Mouse (Mus musculus) forebrain, embryonic 12.5 days (tissue): ENCODE data around the gene Gaa. TPM values are rescaled to one million over a fixed set of nuclear protein-coding genes. Genes with fewer than 3 reads are reported as not detected.
"Not testable (repeated sequence)": the region's sequence is repeated elsewhere in the genome, so short reads cannot be mapped to it uniquely, and the experiment has no call there.

Experiments
- ATAC-seq: fragments of 200-750 bp; cut with Nextera tagmentation; 2 replicates; pipeline ENCODE4 v1.8.0; 2017; ENCODE audit warnings: moderate TSS enrichment; ENCODE audit not compliant: low FRiP score
- H3K27ac ChIP-seq: fragments of 300-500 bp; sonication (generic); 2 replicates; pipeline ENCODE4 v1.5.1; 2016; ENCODE audit warnings: mild to moderate bottlenecking
- H3K27me3 ChIP-seq: fragments of 300-500 bp; sonication (generic); 2 replicates; pipeline ENCODE4 v1.6.1; 2016; ENCODE audit warnings: mild to moderate bottlenecking
- H3K36me3 ChIP-seq: fragments of 300-500 bp; sonication (generic); replicated peaks from 2 replicates; pipeline ENCODE4 v1.6.1; 2016; ENCODE audit warnings: mild to moderate bottlenecking
- H3K4me1 ChIP-seq: fragments of 300-500 bp; sonication (generic); 2 replicates; pipeline ENCODE4 v1.6.1; 2016
- H3K4me2 ChIP-seq: fragments of 300-500 bp; sonication (generic); 2 replicates; pipeline ENCODE4 v1.6.1; 2016; ENCODE audit warnings: mild to moderate bottlenecking, moderate library complexity
- H3K4me3 ChIP-seq: fragments of 300-500 bp; sonication (generic); replicated peaks from 2 replicates; pipeline ENCODE4 v1.5.1; 2016; ENCODE audit warnings: mild to moderate bottlenecking
- H3K9ac ChIP-seq: fragments of 300-500 bp; sonication (generic); 2 replicates; pipeline ENCODE4 v1.6.1; 2016; ENCODE audit warnings: mild to moderate bottlenecking
- H3K9me3 ChIP-seq: fragments of 300-500 bp; sonication (generic); 2 replicates; pipeline ENCODE4 v1.6.1; 2016
- WGBS: fragments of 180-500 bp; shearing (Covaris S2); methylation state at CpG from one replicate; pipeline ENCODE4 v1.1.7; 2016; 5-methylcytosine and 5-hydroxymethylcytosine counted together
- polyA plus RNA-seq: library from polyadenylated mRNA; unstranded; fragments of >200 nt; fragmentation: Nextera tagmentation; extraction: Ambion mirVana; gene quantifications from 2 replicates; pipeline ENCODE4 v1.2.1, GENCODE M21; 2016

The Gaa gene
- polyA plus RNA-seq, 1 experiment from 2014 or later: 33.3 TPM

GRCm38 (mm10) chr11:119292861-119293260 lies 25.2 kb downstream of the Gaa start:
- not testable (repeated sequence) for H3K9ac ChIP-seq, H3K4me3 ChIP-seq, H3K27me3 ChIP-seq, H3K4me2 ChIP-seq, H3K4me1 ChIP-seq, ATAC-seq, H3K9me3 ChIP-seq, H3K27ac ChIP-seq
- WGBS: 93% methylated on average over 8 of the region's 8 CpGs
- H3K36me3 ChIP-seq: peaks cover 97% of the 10 kb centered on the region

GRCm38 (mm10) chr11:119297996-119298395 lies 30.3 kb downstream of the Gaa start:
- H3K27ac ChIP-seq: no peak overlapping the region
- peaks cover 52% of the 10 kb centered on the region for H3K36me3 ChIP-seq
- H3K27me3 ChIP-seq: no peaks in the 10 kb centered on the region
- peaks cover 27% of the 10 kb centered on the region for H3K4me1 ChIP-seq
- no peak for ATAC-seq
- peak overlapping the region; percentile 97; the same call in 1 of the 2 replicates for H3K9ac ChIP-seq
- no peak overlapping the region; the same call in 1 of the 2 replicates for H3K4me3 ChIP-seq
- H3K4me2 ChIP-seq: peak overlapping the region; percentile 73
- 90% methylated on average over 6 of the region's 6 CpGs for WGBS
- no peaks in the 10 kb centered on the region for H3K9me3 ChIP-seq

- Histone ChIP-seq H3K27me3 (peaks cover 8% of the 10 kb centered on the region), H3K9me3 (no peaks in the 10 kb centered on the region), H3K4me3 (peak overlapping the region; percentile 98), H3K4me2 (peak overlapping the region; percentile 73), H3K4me1 (peaks cover 27% of the 10 kb centered on the region), H3K9ac (peak overlapping the region; percentile 97), H3K36me3 (peaks cover 42% of the 10 kb centered on the region), H3K27ac (no peak overlapping the region)
- WGBS: 17% methylated on average over 7 of the region's 7 CpGs
- ATAC-seq: no peak
These were observed 31.2 kb downstream of the Gaa start for GRCm38 (mm10) chr11:119298917-119299316.

GRCm38 (mm10) chr11:119299391-119300245 lies 31.9 kb downstream of the Gaa start, which contains the start of gene Eif4a3:
Eif4a3 (minus strand) TSS chr11:119300089.
- WGBS: 0% methylated on average over 89 of the region's 89 CpGs

GRCm38 (mm10) chr11:119300246-119300935 lies 32.7 kb downstream of the Gaa start:
- Histone ChIP-seq H3K4me3 (peak overlapping the region; percentile 98), H3K9ac (peak overlapping the region; percentile 97), H3K4me2 (peak overlapping the region; percentile 73), H3K27me3 (peaks cover 20% of the 10 kb centered on the region), H3K4me1 (peaks cover 27% of the 10 kb centered on the region), H3K27ac (peak overlapping the region; percentile 99), H3K9me3 (no peaks in the 10 kb centered on the region), H3K36me3 (peaks cover 28% of the 10 kb centered on the region)
- no peak; the same call in 1 of the 2 replicates for ATAC-seq
- 2% methylated on average over 31 of the region's 31 CpGs for WGBS

More at GRCm38 (mm10) chr11:119299391-119300245, 31.9 kb downstream of the Gaa start, which contains the start of gene Eif4a3:
- Histone ChIP-seq H3K9ac (peak within 1 kb of the TSS; percentile 97), H3K4me3 (peak within 1 kb of the TSS; percentile 98), H3K27ac (peak within 1 kb of the TSS; percentile 99), H3K36me3 (peaks cover 35% of the 10 kb centered on the region), H3K4me2 (peak within 1 kb of the TSS; percentile 73), H3K9me3 (no peaks in the 10 kb centered on the region), H3K4me1 (peaks cover 27% of the 10 kb centered on the region), H3K27me3 (peaks cover 15% of the 10 kb centered on the region)
- ATAC-seq: peak; percentile 97

GRCm38 (mm10) chr11:119300986-119301385 lies 33.3 kb downstream of the Gaa start:
- 34% methylated on average over 2 of the region's 2 CpGs for WGBS
- no peak overlapping the region for H3K27ac ChIP-seq
- H3K4me3 ChIP-seq: no peak overlapping the region
- H3K36me3 ChIP-seq: peaks cover 22% of the 10 kb centered on the region
- no peaks in the 10 kb centered on the region for H3K9me3 ChIP-seq
- H3K4me1 ChIP-seq: peaks cover 27% of the 10 kb centered on the region
- peak overlapping the region; percentile 97; the same call in 1 of the 2 replicates for H3K9ac ChIP-seq
- H3K4me2 ChIP-seq: peak overlapping the region; percentile 73
- ATAC-seq: no peak
- H3K27me3 ChIP-seq: peaks cover 20% of the 10 kb centered on the region

- Histone ChIP-seq H3K27ac (no peak overlapping the region), H3K27me3 (peaks cover 36% of the 10 kb centered on the region), H3K9me3 (no peaks in the 10 kb centered on the region), H3K4me1 (peaks cover 15% of the 10 kb centered on the region), H3K4me2 (no peak overlapping the region), H3K9ac (no peak overlapping the region), H3K36me3 (no peaks in the 10 kb centered on the region), H3K4me3 (no peak overlapping the region)
- 49% methylated on average over 16 of the region's 16 CpGs for WGBS
- ATAC-seq: no peak
These were observed 37.4 kb downstream of the Gaa start for GRCm38 (mm10) chr11:119304904-119305712.

- H3K9ac ChIP-seq: no peak overlapping the region
- no peak overlapping the region for H3K27ac ChIP-seq
- 66% methylated on average over 13 of the region's 13 CpGs for WGBS
- peaks cover 36% of the 10 kb centered on the region for H3K27me3 ChIP-seq
- ATAC-seq: no peak
- no peaks in the 10 kb centered on the region for H3K36me3 ChIP-seq
- H3K4me3 ChIP-seq: no peak overlapping the region
- H3K9me3 ChIP-seq: no peaks in the 10 kb centered on the region
- H3K4me1 ChIP-seq: peaks cover 4% of the 10 kb centered on the region
- no peak overlapping the region for H3K4me2 ChIP-seq
These were observed 39.3 kb downstream of the Gaa start for GRCm38 (mm10) chr11:119306762-119307657.

- Histone ChIP-seq H3K4me2 (no peak within 1 kb of the TSS), H3K9ac (no peak within 1 kb of the TSS), H3K36me3 (no peaks in the 10 kb centered on the region), H3K27me3 (peaks cover 36% of the 10 kb centered on the region), H3K4me1 (peaks cover 4% of the 10 kb centered on the region), H3K4me3 (no peak within 1 kb of the TSS), H3K27ac (no peak within 1 kb of the TSS), H3K9me3 (no peaks in the 10 kb centered on the region)
- WGBS: 59% methylated on average over 1 of the region's 1 CpGs
- no peak for ATAC-seq
These were observed 39.9 kb downstream of the Gaa start, which contains the start of gene Card14 for GRCm38 (mm10) chr11:119307658-119307867. Card14 (plus strand) TSS chr11:119307768.

GRCm38 (mm10) chr11:119307916-119308315 lies 40.2 kb downstream of the Gaa start:
- Histone ChIP-seq H3K9ac (no peak overlapping the region), H3K36me3 (no peaks in the 10 kb centered on the region), H3K4me3 (no peak overlapping the region), H3K4me2 (no peak overlapping the region), H3K27ac (no peak overlapping the region), H3K27me3 (peaks cover 36% of the 10 kb centered on the region), H3K9me3 (no peaks in the 10 kb centered on the region), H3K4me1 (peaks cover 4% of the 10 kb centered on the region)
- ATAC-seq: no peak
- 32% methylated on average over 11 of the region's 11 CpGs for WGBS

GRCm38 (mm10) chr11:119310621-119311020 lies 42.9 kb downstream of the Gaa start:
- Histone ChIP-seq H3K27me3 (peaks cover 20% of the 10 kb centered on the region), H3K4me1 (peaks cover 4% of the 10 kb centered on the region), H3K27ac (no peak overlapping the region), H3K4me2 (no peak overlapping the region), H3K36me3 (no peaks in the 10 kb centered on the region), H3K4me3 (no peak overlapping the region), H3K9ac (no peak overlapping the region), H3K9me3 (no peaks in the 10 kb centered on the region)
- WGBS: 19% methylated on average over 10 of the region's 10 CpGs
- no peak for ATAC-seq
